Mouse (Mus musculus): Measurements from ENCODE around the gene Ccdc17. TPM values are rescaled to one million over a fixed set of nuclear protein-coding genes. Genes with fewer than 3 reads are reported as not detected.

Gene Ccdc17
- 1 to 10 TPM; 3.5 to 3.9 TPM for total RNA-seq (2021)

- intact Hi-C loops (cut with DNase I): no loop called here
- no peak for DNase-seq (ENCODE audit: extremely low spot score in 1 of 2, low spot score in 2 of 2)
Observed at GRCm38 (mm10) chr4:116596379-116596778, at the start of gene Ccdc17. Gene Ccdc17, plus strand, starts transcription at chr4:116596654.

DNA sequence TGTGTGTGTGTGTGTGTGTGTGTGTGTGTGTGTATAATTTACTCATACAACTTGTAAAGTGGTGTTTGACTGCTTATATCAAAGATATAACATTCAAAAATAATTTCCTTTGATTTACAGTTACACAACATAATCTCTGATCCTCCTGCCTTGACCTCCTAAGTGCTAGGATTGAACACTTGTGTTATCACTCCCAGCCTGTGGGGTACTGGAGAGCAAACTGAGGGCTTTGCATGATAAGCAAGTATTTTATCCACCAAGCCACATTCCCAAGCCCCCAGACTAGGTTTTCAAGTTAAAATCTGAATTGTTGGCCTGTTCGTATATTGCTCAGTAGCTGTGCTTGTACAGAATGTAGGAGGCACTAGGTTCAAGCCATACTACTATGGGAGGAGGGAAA is 46.0 kb upstream of the Ccdc17 start:
- intact Hi-C loops (cut with DNase I): no loop called here
- DNase-seq (ENCODE audit: extremely low spot score in 1 of 2, low spot score in 2 of 2): no peak

GRCm38 (mm10) chr4:116553035-116553434 is 43.4 kb upstream of the Ccdc17 start:
- no peak for DNase-seq (ENCODE audit: extremely low spot score in 1 of 2, low spot score in 2 of 2)
- intact Hi-C loops (cut with DNase I): no loop called here

DNA sequence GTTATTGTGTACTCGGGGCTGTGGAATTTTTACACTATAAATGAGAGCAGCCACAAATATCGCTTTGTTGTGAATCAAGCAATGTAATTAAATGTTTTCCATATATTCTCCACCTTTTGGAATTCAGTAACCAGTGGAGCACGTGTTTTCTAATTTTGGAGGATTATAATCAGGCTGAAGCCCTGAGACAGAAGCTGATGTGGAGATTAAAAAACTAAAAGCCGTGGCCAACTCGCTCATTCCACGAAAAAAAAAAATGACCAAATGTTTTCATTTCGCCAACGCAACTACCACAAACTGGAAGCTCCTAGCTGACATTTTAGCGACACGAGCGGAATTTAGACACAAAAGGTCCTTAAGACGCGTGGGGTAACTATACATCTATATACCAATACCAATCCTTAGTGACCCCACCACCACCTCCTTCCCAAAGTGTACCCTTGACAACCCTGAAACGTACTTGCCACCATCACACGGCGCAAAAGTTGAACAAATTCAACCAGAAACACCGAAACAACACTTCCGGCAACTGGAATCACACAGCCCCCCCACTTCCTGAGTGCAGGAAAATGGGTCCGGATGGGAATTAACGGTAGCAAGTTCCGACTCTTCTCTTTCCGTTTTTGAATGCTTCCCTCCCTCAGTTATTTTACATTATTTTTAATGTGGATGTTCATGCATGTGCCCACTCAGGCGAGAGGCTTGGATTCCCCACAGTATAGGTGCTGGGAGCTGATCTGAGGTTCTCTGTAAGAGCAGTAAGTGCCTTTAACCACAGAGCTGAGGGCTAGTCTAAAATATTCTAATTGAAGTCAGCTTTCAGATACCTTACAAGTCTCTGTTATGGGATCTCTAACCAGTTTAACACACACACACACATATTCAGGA is 40.8 kb upstream of the Ccdc17 start, which contains the start of gene Tmem69:
TSS of gene Tmem69 (minus strand) at position 524 of the 888 bp plus-strand sequence.
- DNase-seq (ENCODE audit: extremely low spot score in 1 of 2, low spot score in 2 of 2): peak; percentile 77 to 82
- intact Hi-C loops (cut with DNase I): no loop called here

DNA sequence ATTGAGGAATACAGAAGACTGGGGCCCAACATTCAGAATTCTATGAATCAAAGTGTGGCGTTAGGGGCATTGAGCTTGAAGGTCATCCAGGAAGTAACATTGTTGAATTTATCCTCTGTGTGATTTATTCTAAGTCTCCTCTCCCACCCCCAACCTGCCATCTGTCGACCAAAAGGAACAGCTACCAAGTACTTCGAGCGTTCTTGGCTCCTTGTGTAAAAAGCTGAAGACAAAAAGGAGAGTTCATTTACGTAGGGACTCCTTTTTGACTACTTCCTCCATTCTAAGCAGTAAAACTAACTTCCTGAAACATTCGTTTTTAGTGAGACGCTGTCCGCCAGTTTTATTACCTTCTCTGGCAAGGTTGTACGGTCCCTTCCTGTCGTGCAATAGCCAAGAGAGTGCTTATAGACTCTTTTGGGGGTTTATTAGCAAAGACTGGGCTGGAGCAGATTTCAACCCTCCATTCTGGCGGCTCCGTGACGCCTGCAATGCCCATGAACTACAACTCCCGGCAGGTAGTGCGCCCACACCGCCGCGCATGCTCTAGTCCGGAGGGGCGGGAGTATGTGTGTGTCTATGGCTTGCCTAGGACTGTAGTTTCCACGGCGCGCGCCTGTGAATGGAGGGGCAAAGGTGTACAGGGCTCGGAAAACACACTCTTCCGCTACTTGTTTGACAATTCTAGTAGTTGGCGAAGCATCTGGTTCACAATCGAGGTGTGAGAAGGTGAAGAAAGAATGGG is 39.7 kb upstream of the Ccdc17 start:
- intact Hi-C loops (cut with DNase I): no loop called here
- DNase-seq (ENCODE audit: extremely low spot score in 1 of 2, low spot score in 2 of 2): peak; percentile 92 to 96

DNA sequence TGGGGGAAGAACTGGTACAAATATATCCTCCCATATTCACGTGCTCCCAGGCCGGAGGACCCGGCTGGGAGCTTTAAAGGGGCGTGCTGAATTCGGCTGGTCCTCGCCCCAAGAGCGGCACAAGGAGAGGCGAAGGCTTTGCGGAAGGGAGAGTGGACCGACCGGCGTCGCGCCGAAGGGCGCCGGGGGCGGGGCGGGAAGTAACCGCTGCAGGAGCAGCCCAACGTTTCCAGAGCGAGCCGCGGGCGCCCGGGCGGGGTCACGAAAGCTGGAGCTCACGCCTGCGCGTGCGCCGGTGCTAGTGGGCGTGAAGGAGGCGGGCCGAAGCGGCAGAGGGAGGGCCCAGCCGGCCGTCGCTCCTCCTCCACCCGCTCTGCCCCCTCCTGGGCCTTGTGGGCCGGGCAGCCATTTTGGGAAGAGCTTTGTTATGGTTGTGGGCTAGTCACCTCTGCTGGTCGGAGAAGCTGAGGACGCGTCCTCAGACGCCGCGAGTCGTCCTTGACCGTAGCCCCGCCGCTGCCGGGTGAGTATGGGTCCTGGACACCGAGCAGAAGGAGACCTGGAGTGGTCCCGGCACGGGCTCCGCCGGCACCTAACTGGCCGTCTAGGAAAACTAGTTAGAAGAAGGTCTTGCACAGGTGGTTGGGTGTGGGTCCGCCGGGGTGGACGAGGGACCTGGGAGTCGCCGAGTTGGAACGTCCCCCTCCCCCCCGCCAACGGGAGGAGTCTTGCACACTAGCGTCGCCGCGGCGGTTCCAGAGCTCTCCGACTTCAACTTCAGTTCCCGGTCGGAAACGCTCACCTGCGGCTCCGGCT is 38.9 kb upstream of the Ccdc17 start, which contains the start of gene Gpbp1l1:
TSS of gene Gpbp1l1 (plus strand) at position 353 of the 816 bp plus-strand sequence.
- peak; percentile 96 to 98 for DNase-seq (ENCODE audit: extremely low spot score in 1 of 2, low spot score in 2 of 2)
- intact Hi-C loops (cut with DNase I): no loop called here

DNA sequence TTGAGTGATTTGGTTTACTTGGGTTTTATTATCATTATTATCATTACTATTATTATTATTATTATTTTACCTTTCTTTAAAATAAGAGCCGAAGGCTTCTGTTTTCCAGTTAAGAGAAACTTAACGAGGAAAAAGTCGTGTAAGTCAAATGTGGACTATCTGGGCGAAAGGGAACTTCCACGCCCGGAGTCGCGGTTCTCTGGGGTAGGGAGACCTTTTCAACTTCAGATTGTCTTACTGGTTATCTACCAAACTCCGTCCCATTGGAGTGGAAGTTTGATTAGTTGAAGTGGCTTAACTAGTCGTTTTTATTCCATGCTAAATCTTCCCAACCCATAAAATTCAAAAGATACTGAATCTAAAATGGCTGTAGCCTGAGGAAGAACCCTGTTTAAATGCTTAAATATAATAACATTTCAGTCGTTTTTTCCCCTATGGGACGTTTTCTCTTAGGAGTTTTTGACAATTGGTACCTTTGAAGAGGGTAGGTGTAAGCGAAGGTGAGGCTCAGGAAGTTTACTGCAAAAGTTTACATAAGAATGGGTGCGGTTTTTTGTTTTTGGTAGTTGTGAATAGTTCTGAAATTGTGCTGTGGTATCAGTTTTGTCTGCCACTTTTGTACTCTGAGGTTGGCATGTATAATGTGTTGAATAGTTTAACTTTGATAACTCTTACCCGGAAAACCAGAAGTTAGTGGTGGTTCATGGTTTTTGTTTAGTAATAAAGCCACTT is 38.1 kb upstream of the Ccdc17 start:
- intact Hi-C loops (cut with DNase I): no loop called here
- peak in 1 of 2 experiments; percentile 15 for DNase-seq (ENCODE audit: extremely low spot score in 1 of 2, low spot score in 2 of 2)

DNA sequence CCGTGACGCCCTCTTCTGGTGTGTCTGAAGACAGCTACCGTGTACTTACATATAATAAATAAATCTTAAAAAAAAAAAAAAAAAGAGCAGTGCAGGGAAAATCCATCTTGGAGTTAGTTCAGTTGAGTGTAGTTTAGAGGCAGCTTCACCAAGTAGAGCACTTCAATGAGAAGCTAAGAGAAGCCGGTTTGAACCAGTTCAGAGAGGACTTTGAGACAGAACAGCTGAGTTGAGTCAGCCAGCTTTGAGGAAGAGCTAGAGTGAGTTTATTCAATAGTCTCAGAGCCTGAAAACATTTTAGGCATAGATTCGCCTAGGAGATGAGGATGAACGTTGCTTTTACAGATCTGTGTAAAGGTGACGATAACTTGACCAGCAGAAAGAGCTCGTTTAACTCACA is 661 bp upstream of the Ccdc17 start:
- intact Hi-C loops (cut with DNase I): no loop called here
- DNase-seq (ENCODE audit: extremely low spot score in 1 of 2, low spot score in 2 of 2): no peak

- intact Hi-C loops (cut with DNase I): no loop called here
Observed at GRCm38 (mm10) chr4:116596978-116597881, 776 bp downstream of the Ccdc17 start.

DNA sequence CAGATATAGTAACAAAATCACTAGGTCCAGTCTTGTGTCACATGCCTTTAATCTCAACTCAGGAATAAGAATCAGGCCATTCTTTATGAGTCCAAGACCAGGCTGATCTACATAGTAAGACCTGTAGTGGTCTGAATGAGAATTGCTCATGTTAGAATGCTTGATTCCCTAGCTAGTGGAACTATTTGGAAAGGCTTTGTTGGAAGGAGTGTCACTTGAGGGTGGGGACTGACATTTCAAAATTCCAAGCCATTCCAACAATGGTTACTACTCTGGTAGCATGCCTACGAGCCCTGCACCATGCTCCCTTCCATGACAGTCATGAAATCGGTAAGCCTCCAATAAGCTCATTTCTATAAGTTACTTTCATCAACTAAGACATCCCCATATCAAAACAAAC is 16.2 kb downstream of the Ccdc17 start:
- no peak for DNase-seq (ENCODE audit: extremely low spot score in 1 of 2, low spot score in 2 of 2)
- intact Hi-C loops (cut with DNase I): no loop called here

More at GRCm38 (mm10) chr4:116596978-116597881, 776 bp downstream of the Ccdc17 start:
- DNase-seq (ENCODE audit: extremely low spot score in 1 of 2, low spot score in 2 of 2): peak; percentile 85 to 93

GRCm38 (mm10) chr4:116615237-116615636 is 18.8 kb downstream of the Ccdc17 start:
- no peak for DNase-seq (ENCODE audit: extremely low spot score in 1 of 2, low spot score in 2 of 2)
- intact Hi-C loops (cut with DNase I): no loop called here

DNA sequence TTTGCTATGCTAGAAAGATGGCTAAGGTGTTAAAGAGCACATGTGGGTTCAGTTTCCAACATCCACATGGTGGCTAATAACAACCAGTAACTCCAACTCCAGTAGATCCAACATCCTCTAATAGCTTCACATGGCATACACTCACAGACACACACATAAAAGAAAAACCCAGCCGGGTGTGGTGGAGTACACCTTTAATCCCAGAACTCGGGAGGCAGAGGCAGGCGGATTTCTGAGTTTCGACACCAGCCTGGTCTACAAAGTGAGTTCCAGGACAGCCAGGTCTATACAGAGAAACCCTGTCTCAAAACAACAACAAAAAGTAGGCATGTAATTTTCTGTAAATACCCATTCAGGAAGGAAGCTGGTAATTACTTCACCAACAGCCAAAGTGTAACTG is 28.4 kb downstream of the Ccdc17 start:
- intact Hi-C loops (cut with DNase I): no loop called here

GRCm38 (mm10) chr4:116626658-116627358 is 30.4 kb downstream of the Ccdc17 start:
- intact Hi-C loops (cut with DNase I): no loop called here
- DNase-seq (ENCODE audit: extremely low spot score in 1 of 2, low spot score in 2 of 2): peak; percentile 61 to 87

More for the DNA sequence above, 28.4 kb downstream of the Ccdc17 start:
- DNase-seq (ENCODE audit: extremely low spot score in 1 of 2, low spot score in 2 of 2): no peak

DNA sequence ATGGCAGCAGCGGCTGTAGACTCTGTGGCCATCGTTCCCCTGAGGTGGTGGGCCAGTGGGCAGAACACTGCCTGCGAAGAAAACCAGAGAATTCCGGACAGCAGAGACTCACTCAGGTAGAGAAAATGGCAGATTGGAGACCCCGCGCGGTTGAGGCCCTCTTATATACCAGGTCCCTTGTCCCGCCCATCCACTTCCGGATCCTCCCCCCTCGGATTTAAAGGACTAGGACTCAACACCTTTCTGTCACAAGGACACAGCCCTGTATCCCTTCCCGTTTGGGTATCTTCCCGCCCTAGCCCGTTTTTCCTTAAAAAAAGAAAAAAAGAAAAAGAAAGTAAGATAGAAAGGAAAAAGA is 30.9 kb downstream of the Ccdc17 start:
- DNase-seq (ENCODE audit: extremely low spot score in 1 of 2, low spot score in 2 of 2): peak; percentile 89 to 91
- intact Hi-C loops (cut with DNase I): no loop called here

- intact Hi-C loops (cut with DNase I): no loop called here
Observed at GRCm38 (mm10) chr4:116627722-116628662, 31.5 kb downstream of the Ccdc17 start, which contains the start of gene Nasp. Gene Nasp, minus strand, starts transcription at chr4:116627941.

GRCm38 (mm10) chr4:116635197-116635596 is 38.7 kb downstream of the Ccdc17 start:
- intact Hi-C loops (cut with DNase I): no loop called here
- DNase-seq (ENCODE audit: extremely low spot score in 1 of 2, low spot score in 2 of 2): no peak

More at GRCm38 (mm10) chr4:116627722-116628662, 31.5 kb downstream of the Ccdc17 start, which contains the start of gene Nasp:
- DNase-seq (ENCODE audit: extremely low spot score in 1 of 2, low spot score in 2 of 2): peak; percentile 76 to 88
